Mouse (Mus musculus): Measurements from ENCODE around the gene Btbd3. TPM values are rescaled to one million over a fixed set of nuclear protein-coding genes. Genes with fewer than 3 reads are reported as not detected.

Gene Btbd3
- polyA plus RNA-seq, 1 experiment from 2014 or later, result 1.5 TPM

GRCm38 (mm10) chr2:138539655-138540054 lies 283.3 kb downstream of the Btbd3 start:
- no peak overlapping the region for H3K4me3 ChIP-seq (replicated peaks)
- H3K27ac ChIP-seq (replicated peaks), result no peak overlapping the region
- H3K9me3 ChIP-seq (replicated peaks), result no peaks in the 10 kb centered on the region
- H3K4me1 ChIP-seq (replicated peaks), result no peaks in the 10 kb centered on the region
- ATAC-seq (ENCODE audit: insufficient read depth), result no peak
- H3K4me2 ChIP-seq, result no peak overlapping the region
- no peaks in the 10 kb centered on the region for H3K36me3 ChIP-seq (replicated peaks)
- no peaks in the 10 kb centered on the region for H3K27me3 ChIP-seq
- H3K9ac ChIP-seq, result no peak overlapping the region
- 68% methylated on average over 3 of the region's 3 CpGs for WGBS (ENCODE audit: insufficient replicate concordance)

GRCm38 (mm10) chr2:138548990-138549389 lies 292.6 kb downstream of the Btbd3 start:
- WGBS (ENCODE audit: insufficient replicate concordance), result 71% methylated on average over 2 of the region's 2 CpGs
- ATAC-seq (ENCODE audit: insufficient read depth), result no peak
- Histone ChIP-seq H3K27me3 (no peaks in the 10 kb centered on the region), H3K4me3 (replicated peaks) (no peak overlapping the region), H3K36me3 (replicated peaks) (no peaks in the 10 kb centered on the region), H3K4me1 (replicated peaks) (no peaks in the 10 kb centered on the region), H3K27ac (replicated peaks) (no peak overlapping the region), H3K9ac (no peak overlapping the region), H3K9me3 (replicated peaks) (no peaks in the 10 kb centered on the region), H3K4me2 (no peak overlapping the region)

DNA sequence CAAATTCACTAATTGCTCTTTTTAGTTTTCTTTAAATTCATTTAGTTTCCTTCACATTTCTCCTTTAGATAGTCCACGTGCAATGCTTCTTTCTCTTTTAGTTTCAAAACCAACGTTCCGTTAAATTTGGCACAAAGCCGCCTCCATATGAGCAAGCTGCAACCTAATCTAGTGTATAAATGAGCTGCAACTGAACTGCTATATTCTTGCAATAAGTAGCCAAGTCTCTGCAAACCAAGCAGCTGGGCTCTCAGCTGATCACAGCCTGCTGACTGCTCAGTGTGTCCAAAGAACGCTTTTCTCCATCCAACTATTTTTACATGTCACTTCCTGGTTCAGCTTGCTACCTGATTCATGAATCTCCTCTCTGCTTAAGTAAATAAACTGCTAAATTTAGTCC lies 295.2 kb downstream of the Btbd3 start:
- 62% methylated on average over 5 of the region's 5 CpGs for WGBS (ENCODE audit: insufficient replicate concordance)
- H3K27me3 ChIP-seq, result no peaks in the 10 kb centered on the region
- no peaks in the 10 kb centered on the region for H3K9me3 ChIP-seq (replicated peaks)
- H3K9ac ChIP-seq, result no peak overlapping the region
- no peak overlapping the region for H3K4me2 ChIP-seq
- no peaks in the 10 kb centered on the region for H3K4me1 ChIP-seq (replicated peaks)
- H3K27ac ChIP-seq (replicated peaks), result no peak overlapping the region
- H3K4me3 ChIP-seq (replicated peaks), result no peak overlapping the region
- ATAC-seq (ENCODE audit: insufficient read depth), result no peak
- H3K36me3 ChIP-seq (replicated peaks), result no peaks in the 10 kb centered on the region

GRCm38 (mm10) chr2:138555106-138555862 lies 298.9 kb downstream of the Btbd3 start:
- H3K27me3 ChIP-seq, result no peaks in the 10 kb centered on the region
- no peaks in the 10 kb centered on the region for H3K9me3 ChIP-seq (replicated peaks)
- no peaks in the 10 kb centered on the region for H3K36me3 ChIP-seq (replicated peaks)
- no peak overlapping the region for H3K4me2 ChIP-seq
- H3K4me1 ChIP-seq (replicated peaks), result no peaks in the 10 kb centered on the region
- 54% methylated on average over 11 of the region's 11 CpGs for WGBS (ENCODE audit: insufficient replicate concordance)
- H3K9ac ChIP-seq, result no peak overlapping the region
- no peak overlapping the region for H3K27ac ChIP-seq (replicated peaks)
- H3K4me3 ChIP-seq (replicated peaks), result no peak overlapping the region
- ATAC-seq (ENCODE audit: insufficient read depth), result no peak

DNA sequence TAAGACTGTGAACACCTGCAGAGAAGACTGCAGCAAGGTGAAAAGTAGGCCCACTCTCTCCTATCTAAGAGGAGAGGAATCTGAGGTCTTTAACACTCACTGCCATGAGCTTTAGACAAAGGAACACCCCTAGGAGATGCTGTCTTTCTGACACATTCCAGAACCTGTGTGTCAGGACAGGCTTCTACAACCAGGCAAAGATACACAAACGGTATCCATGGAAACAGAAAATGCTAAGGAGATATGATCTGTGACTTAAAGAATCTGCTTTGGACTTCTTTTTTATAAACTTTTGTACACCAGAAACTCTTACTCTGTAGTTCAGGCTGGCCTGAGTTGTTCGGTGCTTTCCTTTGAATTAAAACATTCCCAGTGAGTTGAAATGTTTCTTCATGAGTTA lies 329.6 kb downstream of the Btbd3 start:
- Histone ChIP-seq H3K9me3 (replicated peaks) (no peaks in the 10 kb centered on the region), H3K4me2 (no peak overlapping the region), H3K4me1 (replicated peaks) (no peaks in the 10 kb centered on the region), H3K9ac (no peak overlapping the region), H3K27ac (replicated peaks) (no peak overlapping the region), H3K27me3 (no peaks in the 10 kb centered on the region), H3K4me3 (replicated peaks) (no peak overlapping the region), H3K36me3 (replicated peaks) (no peaks in the 10 kb centered on the region)
- 52% methylated on average over 2 of the region's 2 CpGs for WGBS (ENCODE audit: insufficient replicate concordance)
- ATAC-seq (ENCODE audit: insufficient read depth), result no peak

- Histone ChIP-seq H3K4me2 (no peak overlapping the region), H3K27me3 (no peaks in the 10 kb centered on the region), H3K4me1 (replicated peaks) (no peaks in the 10 kb centered on the region), H3K27ac (replicated peaks) (no peak overlapping the region), H3K9me3 (replicated peaks) (no peaks in the 10 kb centered on the region), H3K4me3 (replicated peaks) (no peak overlapping the region), H3K36me3 (replicated peaks) (no peaks in the 10 kb centered on the region), H3K9ac (no peak overlapping the region)
- 58% methylated on average over 2 of the region's 2 CpGs for WGBS (ENCODE audit: insufficient replicate concordance)
- no peak for ATAC-seq (ENCODE audit: insufficient read depth)
Measured at GRCm38 (mm10) chr2:138587335-138587734, 331.0 kb downstream of the Btbd3 start.

GRCm38 (mm10) chr2:138587795-138588545 lies 331.6 kb downstream of the Btbd3 start:
- no peak overlapping the region for H3K9ac ChIP-seq
- H3K27me3 ChIP-seq, result no peaks in the 10 kb centered on the region
- H3K4me3 ChIP-seq (replicated peaks), result no peak overlapping the region
- H3K27ac ChIP-seq (replicated peaks), result no peak overlapping the region
- H3K9me3 ChIP-seq (replicated peaks), result no peaks in the 10 kb centered on the region
- no peak overlapping the region for H3K4me2 ChIP-seq
- 69% methylated on average over 7 of the region's 7 CpGs for WGBS (ENCODE audit: insufficient replicate concordance)
- H3K4me1 ChIP-seq (replicated peaks), result no peaks in the 10 kb centered on the region
- ATAC-seq (ENCODE audit: insufficient read depth), result no peak
- no peaks in the 10 kb centered on the region for H3K36me3 ChIP-seq (replicated peaks)

- Histone ChIP-seq H3K4me1 (replicated peaks) (no peaks in the 10 kb centered on the region), H3K36me3 (replicated peaks) (no peaks in the 10 kb centered on the region), H3K9me3 (replicated peaks) (no peaks in the 10 kb centered on the region), H3K27me3 (no peaks in the 10 kb centered on the region), H3K4me2 (no peak overlapping the region), H3K27ac (replicated peaks) (no peak overlapping the region), H3K9ac (no peak overlapping the region), H3K4me3 (replicated peaks) (no peak overlapping the region)
- whole genome bisulfite sequencing (ENCODE audit: insufficient replicate concordance), result 65% methylated on average over 3 of the region's 3 CpGs
- ATAC-seq (ENCODE audit: insufficient read depth), result no peak
Measured at GRCm38 (mm10) chr2:138589105-138589504, 332.7 kb downstream of the Btbd3 start.

- H3K9me3 ChIP-seq (replicated peaks), result no peaks in the 10 kb centered on the region
- no peak for ATAC-seq (ENCODE audit: insufficient read depth)
- no peaks in the 10 kb centered on the region for H3K36me3 ChIP-seq (replicated peaks)
- no peak overlapping the region for H3K4me2 ChIP-seq
- H3K27ac ChIP-seq (replicated peaks), result no peak overlapping the region
- H3K9ac ChIP-seq, result no peak overlapping the region
- no peaks in the 10 kb centered on the region for H3K27me3 ChIP-seq
- H3K4me1 ChIP-seq (replicated peaks), result no peaks in the 10 kb centered on the region
- H3K4me3 ChIP-seq (replicated peaks), result no peak overlapping the region
- 35% methylated on average over 1 of the region's 1 CpGs for WGBS (ENCODE audit: insufficient replicate concordance)
Measured at GRCm38 (mm10) chr2:138590307-138590706, 333.9 kb downstream of the Btbd3 start.

DNA sequence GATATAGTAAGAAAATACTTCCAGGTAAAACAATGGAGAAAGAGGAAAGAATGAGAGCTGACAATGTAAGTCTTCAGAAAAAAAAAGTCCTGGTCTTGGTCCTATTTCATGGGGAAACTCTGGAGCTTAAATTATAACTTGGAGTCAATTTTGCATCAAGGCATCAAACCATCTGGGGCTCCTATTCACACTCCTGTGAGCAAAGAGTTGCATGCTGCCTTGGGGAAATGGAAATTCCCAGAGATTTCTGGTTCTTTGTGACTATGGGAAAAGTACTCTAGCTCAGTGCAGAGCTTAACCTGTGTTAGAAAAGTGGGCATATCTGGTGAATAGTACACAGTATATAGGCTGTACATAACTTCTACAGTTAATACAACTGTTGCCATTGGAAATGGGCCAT lies 356.0 kb downstream of the Btbd3 start:
- H3K27me3 ChIP-seq, result no peaks in the 10 kb centered on the region
- H3K4me3 ChIP-seq (replicated peaks), result no peak overlapping the region
- no peaks in the 10 kb centered on the region for H3K4me1 ChIP-seq (replicated peaks)
- ATAC-seq (ENCODE audit: insufficient read depth), result no peak
- H3K9ac ChIP-seq, result no peak overlapping the region
- H3K27ac ChIP-seq (replicated peaks), result no peak overlapping the region
- H3K36me3 ChIP-seq (replicated peaks), result no peaks in the 10 kb centered on the region
- no peaks in the 10 kb centered on the region for H3K9me3 ChIP-seq (replicated peaks)
- H3K4me2 ChIP-seq, result no peak overlapping the region

- no peak overlapping the region for H3K4me3 ChIP-seq (replicated peaks)
- no peak overlapping the region for H3K9ac ChIP-seq
- no peaks in the 10 kb centered on the region for H3K9me3 ChIP-seq (replicated peaks)
- H3K27me3 ChIP-seq, result no peaks in the 10 kb centered on the region
- no peaks in the 10 kb centered on the region for H3K36me3 ChIP-seq (replicated peaks)
- H3K4me2 ChIP-seq, result no peak overlapping the region
- H3K27ac ChIP-seq (replicated peaks), result no peak overlapping the region
- WGBS (ENCODE audit: insufficient replicate concordance), result 71% methylated on average over 5 of the region's 5 CpGs
- no peak for ATAC-seq (ENCODE audit: insufficient read depth)
- H3K4me1 ChIP-seq (replicated peaks), result no peaks in the 10 kb centered on the region
Measured at GRCm38 (mm10) chr2:138617501-138617900, 361.1 kb downstream of the Btbd3 start.
